Mouse (Mus musculus) cerebral cortex, adult 2 months (tissue): Measurements from ENCODE around the gene Gm20388.

Source experiments
- WGBS: fragments of 180-500 bp; shearing (Covaris S2); methylation state at CpG from one replicate; pipeline ENCODE4 v1.1.7; 2018; 5-methylcytosine and 5-hydroxymethylcytosine counted together

Gm20388 gene

GRCm38 (mm10) chr8:123895230-123895629, 3984.6 kb downstream of the Gm20388 start:
- WGBS: 71% methylated on average over 4 of the region's 4 CpGs

GRCm38 (mm10) chr8:123895680-123896365, 3985.2 kb downstream of the Gm20388 start:
- 55% methylated on average over 9 of the region's 9 CpGs for WGBS

- 71% methylated on average over 14 of the region's 14 CpGs for WGBS
These were observed 3985.7 kb downstream of the Gm20388 start for GRCm38 (mm10) chr8:123896366-123896761.

- 64% methylated on average over 10 of the region's 10 CpGs for WGBS
These were observed 3986.1 kb downstream of the Gm20388 start for GRCm38 (mm10) chr8:123896774-123897173.

GRCm38 (mm10) chr8:123898576-123898975, 3987.9 kb downstream of the Gm20388 start:
- WGBS: 70% methylated on average over 5 of the region's 5 CpGs

GRCm38 (mm10) chr8:123899366-123899765, 3988.7 kb downstream of the Gm20388 start:
- 67% methylated on average over 7 of the region's 7 CpGs for WGBS

- whole genome bisulfite sequencing: 84% methylated on average over 7 of the region's 7 CpGs
These were observed 3992.0 kb downstream of the Gm20388 start for GRCm38 (mm10) chr8:123902653-123903052.

GRCm38 (mm10) chr8:123907604-123908003, 3997.0 kb downstream of the Gm20388 start:
- 73% methylated on average over 6 of the region's 6 CpGs for WGBS

GRCm38 (mm10) chr8:123912265-123912664, 4001.6 kb downstream of the Gm20388 start:
- 57% methylated on average over 4 of the region's 4 CpGs for WGBS

- 70% methylated on average over 3 of the region's 3 CpGs for WGBS
These were observed 4004.0 kb downstream of the Gm20388 start for GRCm38 (mm10) chr8:123914635-123915034.

GRCm38 (mm10) chr8:123924719-123925118, 4014.1 kb downstream of the Gm20388 start:
- 8% methylated on average over 2 of the region's 2 CpGs for WGBS

- WGBS: 90% methylated on average over 3 of the region's 3 CpGs
These were observed 4015.0 kb downstream of the Gm20388 start for GRCm38 (mm10) chr8:123925671-123926070.

GRCm38 (mm10) chr8:123929026-123929425, 4018.4 kb downstream of the Gm20388 start:
- 94% methylated on average over 7 of the region's 7 CpGs for WGBS

GRCm38 (mm10) chr8:123948942-123949685, 4038.5 kb downstream of the Gm20388 start, which contains the start of gene Nup133:
Gene Nup133, minus strand, starts transcription at chr8:123949265.
- under 1% methylated on average over 77 of the region's 77 CpGs for WGBS

GRCm38 (mm10) chr8:123949686-123949986, 4039.0 kb downstream of the Gm20388 start:
- 1% methylated on average over 10 of the region's 10 CpGs for WGBS

GRCm38 (mm10) chr8:123950077-123950802, 4039.6 kb downstream of the Gm20388 start:
- 37% methylated on average over 10 of the region's 10 CpGs for WGBS

- 90% methylated on average over 8 of the region's 8 CpGs for WGBS
These were observed 4043.0 kb downstream of the Gm20388 start for GRCm38 (mm10) chr8:123953686-123954085.

GRCm38 (mm10) chr8:123954246-123954645, 4043.6 kb downstream of the Gm20388 start:
- WGBS: 89% methylated on average over 8 of the region's 8 CpGs

GRCm38 (mm10) chr8:123958130-123958529, 4047.5 kb downstream of the Gm20388 start:
- WGBS: 33% methylated on average over 17 of the region's 17 CpGs

- 84% methylated on average over 6 of the region's 6 CpGs for WGBS
These were observed 4048.8 kb downstream of the Gm20388 start for GRCm38 (mm10) chr8:123959473-123959872.

- WGBS: 75% methylated on average over 9 of the region's 9 CpGs
These were observed 4049.4 kb downstream of the Gm20388 start for GRCm38 (mm10) chr8:123960056-123960455.

GRCm38 (mm10) chr8:123960556-123960955, 4049.9 kb downstream of the Gm20388 start:
- 60% methylated on average over 5 of the region's 5 CpGs for WGBS
